Mouse (Mus musculus): ENCODE measurements at regions not wholly inside any gene's neighbourhood (a gene's known extent, or its start where the extent isn't known, plus 50 kb on each side); places are given as distances from the start of the nearest gene placed in this dataset.

DNA sequence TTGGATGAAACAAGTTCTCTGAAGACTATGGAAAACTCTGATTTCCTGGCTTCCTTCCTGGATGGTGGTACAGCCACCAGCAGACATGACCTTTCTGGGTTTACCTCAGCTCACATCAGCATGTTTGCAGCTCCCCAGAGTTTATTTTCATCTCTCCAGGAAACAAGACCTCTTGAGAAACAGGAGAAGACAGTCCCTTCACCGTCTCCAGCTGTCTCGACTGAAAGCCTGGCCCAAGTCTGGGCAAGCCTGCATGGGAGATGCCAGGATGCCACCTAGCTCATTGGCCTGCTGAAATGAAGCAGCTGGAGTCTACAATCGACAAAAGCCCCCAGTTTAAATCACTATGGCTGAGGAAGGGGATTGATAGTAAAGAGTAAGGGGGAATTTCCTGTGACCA, 131.6 kb upstream of the Zfand5 start:
- Histone ChIP-seq H3K4me3 (ENCODE audit: low read depth, low read length) (no peak overlapping the region), H3K4me1 (ENCODE audit: control insufficient read depth, insufficient read depth, low read length) (peaks cover 19% of the 10 kb centered on the region), H3K36me3 (ENCODE audit: control insufficient read depth, insufficient read depth, low read length) (no peaks in the 10 kb centered on the region), H3K9ac (ENCODE audit: low read length) (no peak overlapping the region), H3K27me3 (ENCODE audit: control insufficient read depth, insufficient read depth, low read length) (no peaks in the 10 kb centered on the region), H3K9me3 (ENCODE audit: control insufficient read depth, low read length) (no peaks in the 10 kb centered on the region), H3K27ac (ENCODE audit: low read depth, low read length) (no peak overlapping the region), H3K4me2 (no peak overlapping the region)
- ATAC-seq (ENCODE audit: low FRiP score) (no peak), DNase-seq (ENCODE audit: low spot score, missing footprints) (peak; percentile 79)
- WGBS: 73% methylated on average over 3 of the region's 3 CpGs

- WGBS: 86% methylated on average over 8 of the region's 8 CpGs
Measured at GRCm38 (mm10) chr19:21138998-21139495, 133.0 kb upstream of the Zfand5 start.

GRCm38 (mm10) chr19:21136756-21137155, 135.3 kb upstream of the Zfand5 start:
- peak; percentile 57 for DNase-seq (ENCODE audit: low spot score, missing footprints)
- 57% methylated on average over 1 of the region's 1 CpGs for WGBS
- Histone ChIP-seq H3K9me3 (ENCODE audit: control insufficient read depth, low read length) (no peaks in the 10 kb centered on the region), H3K36me3 (ENCODE audit: control insufficient read depth, insufficient read depth, low read length) (no peaks in the 10 kb centered on the region), H3K4me3 (ENCODE audit: low read depth, low read length) (no peak overlapping the region), H3K4me1 (ENCODE audit: control insufficient read depth, insufficient read depth, low read length) (peaks cover 10% of the 10 kb centered on the region), H3K27ac (ENCODE audit: low read depth, low read length) (no peak overlapping the region), H3K4me2 (no peak overlapping the region), H3K27me3 (ENCODE audit: control insufficient read depth, insufficient read depth, low read length) (no peaks in the 10 kb centered on the region), H3K9ac (ENCODE audit: low read length) (no peak overlapping the region)
- no peak for ATAC-seq (ENCODE audit: low FRiP score)

More at GRCm38 (mm10) chr19:21138998-21139495, 133.0 kb upstream of the Zfand5 start:
- peaks cover 13% of the 10 kb centered on the region for H3K4me1 ChIP-seq (ENCODE audit: control insufficient read depth, insufficient read depth, low read length)
- DNase-seq (ENCODE audit: low spot score, missing footprints): no peak
- H3K27me3 ChIP-seq (ENCODE audit: control insufficient read depth, insufficient read depth, low read length): no peaks in the 10 kb centered on the region
- H3K4me3 ChIP-seq (ENCODE audit: low read depth, low read length): no peak overlapping the region
- H3K36me3 ChIP-seq (ENCODE audit: control insufficient read depth, insufficient read depth, low read length): no peaks in the 10 kb centered on the region
- no peak for ATAC-seq (ENCODE audit: low FRiP score)
- no peak overlapping the region for H3K4me2 ChIP-seq
- no peak overlapping the region for H3K9ac ChIP-seq (ENCODE audit: low read length)
- no peaks in the 10 kb centered on the region for H3K9me3 ChIP-seq (ENCODE audit: control insufficient read depth, low read length)
- no peak overlapping the region for H3K27ac ChIP-seq (ENCODE audit: low read depth, low read length)

- no peak overlapping the region for H3K4me2 ChIP-seq
- H3K4me1 ChIP-seq (ENCODE audit: control insufficient read depth, insufficient read depth, low read length): peaks cover 10% of the 10 kb centered on the region
- DNase-seq (ENCODE audit: low spot score, missing footprints) (peak; percentile 71), ATAC-seq (ENCODE audit: low FRiP score) (peak; percentile 42; the same call in 1 of the 2 replicates)
- no peaks in the 10 kb centered on the region for H3K27me3 ChIP-seq (ENCODE audit: control insufficient read depth, insufficient read depth, low read length)
- no peak overlapping the region for H3K4me3 ChIP-seq (ENCODE audit: low read depth, low read length)
- no peak overlapping the region for H3K9ac ChIP-seq (ENCODE audit: low read length)
- WGBS: 41% methylated on average over 5 of the region's 5 CpGs
- H3K9me3 ChIP-seq (ENCODE audit: control insufficient read depth, low read length): no peaks in the 10 kb centered on the region
- no peaks in the 10 kb centered on the region for H3K36me3 ChIP-seq (ENCODE audit: control insufficient read depth, insufficient read depth, low read length)
- H3K27ac ChIP-seq (ENCODE audit: low read depth, low read length): no peak overlapping the region
Measured at GRCm38 (mm10) chr19:21135998-21136380, 136.1 kb upstream of the Zfand5 start.

DNA sequence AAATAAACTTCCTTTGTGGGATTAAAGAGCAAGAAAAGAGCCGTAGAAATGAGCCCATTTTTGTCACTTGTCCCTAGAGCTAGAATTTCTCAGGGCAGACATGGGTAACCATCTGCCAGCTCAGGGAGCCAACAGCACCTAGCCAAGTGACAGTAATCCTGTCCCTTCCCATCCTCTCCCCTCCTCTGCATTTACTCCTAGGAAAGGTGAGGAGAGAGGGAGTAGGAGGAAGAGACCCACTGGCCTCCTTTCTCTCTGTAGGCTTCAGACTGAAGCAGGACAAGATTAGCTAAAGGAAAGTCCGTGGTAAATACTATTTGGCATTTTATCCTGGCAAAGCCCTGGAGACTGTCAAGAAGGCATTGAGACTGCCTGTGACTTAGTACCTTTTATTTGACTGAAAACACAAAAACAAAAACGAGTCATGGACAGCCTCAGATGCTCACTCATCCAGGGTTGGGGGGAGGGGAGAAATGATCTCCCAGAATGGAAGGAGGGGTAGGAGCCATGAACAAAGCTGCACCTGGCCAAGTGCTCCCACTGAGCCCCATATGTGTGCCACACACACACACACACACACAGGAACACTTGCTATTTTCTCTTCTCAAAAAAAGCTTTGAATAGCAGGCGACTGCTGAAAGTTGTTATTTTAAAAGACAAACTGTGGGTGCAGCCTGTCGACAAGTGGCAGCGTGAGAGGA, 136.6 kb upstream of the Zfand5 start:
- Histone ChIP-seq H3K4me2 (no peak overlapping the region), H3K9me3 (ENCODE audit: control insufficient read depth, low read length) (no peaks in the 10 kb centered on the region), H3K4me1 (ENCODE audit: control insufficient read depth, insufficient read depth, low read length) (peaks cover 10% of the 10 kb centered on the region), H3K4me3 (ENCODE audit: low read depth, low read length) (no peak overlapping the region), H3K9ac (ENCODE audit: low read length) (no peak overlapping the region), H3K36me3 (ENCODE audit: control insufficient read depth, insufficient read depth, low read length) (no peaks in the 10 kb centered on the region), H3K27me3 (ENCODE audit: control insufficient read depth, insufficient read depth, low read length) (no peaks in the 10 kb centered on the region), H3K27ac (ENCODE audit: low read depth, low read length) (no peak overlapping the region)
- WGBS: 39% methylated on average over 6 of the region's 6 CpGs
- DNase-seq (ENCODE audit: low spot score, missing footprints) (peak; percentile 82), ATAC-seq (ENCODE audit: low FRiP score) (no peak)

DNA sequence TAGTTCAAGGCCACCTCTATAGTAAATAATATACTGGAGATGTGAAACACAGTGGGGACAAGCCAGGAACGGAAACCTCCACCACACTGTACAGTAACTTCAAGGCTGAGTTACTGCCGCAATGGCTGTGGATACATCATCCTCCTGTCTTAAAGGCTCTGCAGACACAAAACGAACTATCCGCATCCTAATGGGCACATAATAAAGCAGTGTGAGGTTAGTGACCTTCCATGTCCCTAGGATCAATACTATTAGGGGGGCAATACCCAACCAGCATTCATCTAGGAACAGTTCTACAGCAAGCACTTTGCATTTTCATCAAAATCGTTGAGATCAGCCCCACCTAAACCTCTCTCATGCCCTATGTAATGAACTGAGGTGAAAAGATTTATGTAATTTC, 142.4 kb upstream of the Zfand5 start:
- DNase-seq (ENCODE audit: low spot score, missing footprints) (peak; percentile 77), ATAC-seq (ENCODE audit: low FRiP score) (no peak)
- Histone ChIP-seq H3K9ac (ENCODE audit: low read length) (no peak overlapping the region), H3K4me1 (ENCODE audit: control insufficient read depth, insufficient read depth, low read length) (no peaks in the 10 kb centered on the region), H3K4me3 (ENCODE audit: low read depth, low read length) (no peak overlapping the region), H3K4me2 (no peak overlapping the region), H3K27me3 (ENCODE audit: control insufficient read depth, insufficient read depth, low read length) (no peaks in the 10 kb centered on the region), H3K36me3 (ENCODE audit: control insufficient read depth, insufficient read depth, low read length) (no peaks in the 10 kb centered on the region), H3K9me3 (ENCODE audit: control insufficient read depth, low read length) (no peaks in the 10 kb centered on the region), H3K27ac (ENCODE audit: low read depth, low read length) (no peak overlapping the region)
- WGBS: 68% methylated on average over 5 of the region's 5 CpGs

GRCm38 (mm10) chr19:21127079-21127745, 144.9 kb upstream of the Zfand5 start:
- no peaks in the 10 kb centered on the region for H3K9me3 ChIP-seq (ENCODE audit: control insufficient read depth, low read length)
- H3K4me1 ChIP-seq (ENCODE audit: control insufficient read depth, insufficient read depth, low read length): no peaks in the 10 kb centered on the region
- H3K4me3 ChIP-seq (ENCODE audit: low read depth, low read length): no peak overlapping the region
- no peak overlapping the region for H3K4me2 ChIP-seq
- H3K27me3 ChIP-seq (ENCODE audit: control insufficient read depth, insufficient read depth, low read length): no peaks in the 10 kb centered on the region
- H3K27ac ChIP-seq (ENCODE audit: low read depth, low read length): no peak overlapping the region
- 91% methylated on average over 8 of the region's 8 CpGs for WGBS
- no peaks in the 10 kb centered on the region for H3K36me3 ChIP-seq (ENCODE audit: control insufficient read depth, insufficient read depth, low read length)
- no peak overlapping the region for H3K9ac ChIP-seq (ENCODE audit: low read length)
- no peak for ATAC-seq (ENCODE audit: low FRiP score)
- DNase-seq (ENCODE audit: low spot score, missing footprints): no peak

DNA sequence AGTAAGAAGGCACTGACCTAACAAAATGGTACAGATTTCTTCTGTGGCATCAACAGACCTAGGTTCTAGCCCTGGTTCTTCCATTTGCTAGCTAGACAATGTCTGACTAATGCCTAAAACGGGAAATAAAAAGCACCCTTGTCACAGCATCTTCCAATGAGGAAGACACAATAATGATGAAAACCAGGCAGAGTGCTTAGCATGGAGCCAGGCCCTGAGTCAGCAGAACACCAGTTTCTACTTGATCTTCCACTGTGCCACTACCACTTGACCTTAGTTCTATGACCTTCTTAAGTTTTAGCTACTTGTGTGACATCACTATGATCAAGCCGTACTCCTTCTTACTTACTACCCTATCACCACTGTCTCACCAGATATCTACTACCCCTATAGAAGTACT, 145.4 kb upstream of the Zfand5 start:
- H3K4me3 ChIP-seq (ENCODE audit: low read depth, low read length): no peak overlapping the region
- no peak overlapping the region for H3K27ac ChIP-seq (ENCODE audit: low read depth, low read length)
- H3K36me3 ChIP-seq (ENCODE audit: control insufficient read depth, insufficient read depth, low read length): no peaks in the 10 kb centered on the region
- no peaks in the 10 kb centered on the region for H3K9me3 ChIP-seq (ENCODE audit: control insufficient read depth, low read length)
- no peaks in the 10 kb centered on the region for H3K4me1 ChIP-seq (ENCODE audit: control insufficient read depth, insufficient read depth, low read length)
- no peaks in the 10 kb centered on the region for H3K27me3 ChIP-seq (ENCODE audit: control insufficient read depth, insufficient read depth, low read length)
- 90% methylated on average over 2 of the region's 2 CpGs for WGBS
- DNase-seq (ENCODE audit: low spot score, missing footprints) (no peak), ATAC-seq (ENCODE audit: low FRiP score) (no peak)
- no peak overlapping the region for H3K9ac ChIP-seq (ENCODE audit: low read length)
- no peak overlapping the region for H3K4me2 ChIP-seq

DNA sequence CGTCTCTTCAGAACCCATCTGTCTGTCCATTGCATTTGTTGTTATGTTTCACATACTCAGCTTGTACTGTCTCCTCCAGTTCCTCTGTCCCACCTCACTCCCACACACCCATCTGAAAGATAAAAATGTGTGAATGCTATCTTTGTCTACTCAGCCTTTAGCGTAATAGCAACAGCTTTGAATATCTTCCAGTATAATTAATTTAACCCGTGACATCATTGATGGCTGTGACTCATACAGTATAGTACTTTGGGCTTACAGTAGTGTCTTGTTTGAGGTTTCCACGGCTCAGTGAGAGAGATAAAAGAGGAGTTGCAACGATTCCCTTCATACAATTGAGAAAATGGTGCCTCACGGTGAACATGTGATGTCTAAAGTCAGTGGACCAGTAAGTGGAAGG, 152.6 kb upstream of the Zfand5 start:
- no peaks in the 10 kb centered on the region for H3K36me3 ChIP-seq (ENCODE audit: control insufficient read depth, insufficient read depth, low read length)
- H3K9ac ChIP-seq (ENCODE audit: low read length): no peak overlapping the region
- DNase-seq (ENCODE audit: low spot score, missing footprints): no peak
- no peak overlapping the region for H3K4me2 ChIP-seq
- H3K9me3 ChIP-seq (ENCODE audit: control insufficient read depth, low read length): no peaks in the 10 kb centered on the region
- ATAC-seq (ENCODE audit: low FRiP score): no peak
- WGBS: 91% methylated on average over 6 of the region's 6 CpGs
- no peak overlapping the region for H3K27ac ChIP-seq (ENCODE audit: low read depth, low read length)
- H3K4me1 ChIP-seq (ENCODE audit: control insufficient read depth, insufficient read depth, low read length): no peaks in the 10 kb centered on the region
- no peaks in the 10 kb centered on the region for H3K27me3 ChIP-seq (ENCODE audit: control insufficient read depth, insufficient read depth, low read length)
- no peak overlapping the region for H3K4me3 ChIP-seq (ENCODE audit: low read depth, low read length)

Measured in midbrain, embryonic 11.5 days (tissue).